Mouse (Mus musculus) midbrain, embryonic 13.5 days (tissue): ENCODE data around the gene Gm10401. TPM values are rescaled to one million over a fixed set of nuclear protein-coding genes. Genes with fewer than 3 reads are reported as not detected.

Experiments
- polyA plus RNA-seq: library from polyadenylated mRNA; unstranded; fragments of >200 nt; fragmentation: Nextera tagmentation; extraction: Ambion mirVana; gene quantifications from 2 replicates; pipeline ENCODE4 v1.2.1, GENCODE M21; 2015

Gene Gm10401
- polyA plus RNA-seq, 1 experiment from 2014 or later: 41.9 TPM

Other genes starting within 250 kb of the Gm10401 start
- gene 4930519G04Rik, start 244.6 kb downstream of the Gm10401 start, polyA plus RNA-seq: not detected in 2 replicates
- 1.3 and 1.7 TPM in 2 replicates for gene Gm9936, start 239.6 kb downstream of the Gm10401 start, polyA plus RNA-seq
- 2.1 and 2.2 TPM in 2 replicates for gene Oasl2, start 201.4 kb downstream of the Gm10401 start, polyA plus RNA-seq
- gene Oasl1, start 175.1 kb downstream of the Gm10401 start, polyA plus RNA-seq: 0.28 TPM in 1 of 2 replicates, not detected in the other
- 87.9 and 91.5 TPM in 2 replicates for gene 2210016L21Rik, start 156.1 kb downstream of the Gm10401 start, polyA plus RNA-seq
- 0.06 TPM in 1 of 2 replicates, not detected in the other for gene Hnf1a, start 127.2 kb downstream of the Gm10401 start, polyA plus RNA-seq
- gene Sppl3, start 87.2 kb downstream of the Gm10401 start, polyA plus RNA-seq: 17.6 TPM in 2 replicates
- gene Acads, start 21.1 kb upstream of the Gm10401 start, polyA plus RNA-seq: 21.0 and 25.1 TPM in 2 replicates
- gene Unc119b, start 36.7 kb upstream of the Gm10401 start, polyA plus RNA-seq: 37.4 and 43.4 TPM in 2 replicates
- gene Mlec, start 59.9 kb upstream of the Gm10401 start, polyA plus RNA-seq: 21.1 and 25.3 TPM in 2 replicates
- gene Cabp1, start 96.1 kb upstream of the Gm10401 start, polyA plus RNA-seq: 2.0 and 2.7 TPM in 2 replicates
- 87.7 and 110 TPM in 2 replicates for gene Pop5, start 137.5 kb upstream of the Gm10401 start, polyA plus RNA-seq
- 146 and 160 TPM in 2 replicates for gene Rnf10, start 174.6 kb upstream of the Gm10401 start, polyA plus RNA-seq
- 51.8 and 56.8 TPM in 2 replicates for gene Coq5, start 181.4 kb upstream of the Gm10401 start, polyA plus RNA-seq
- gene Dynll1, start 202.7 kb upstream of the Gm10401 start, polyA plus RNA-seq: 1,401 and 1,414 TPM in 2 replicates
- gene Srsf9, start 228.9 kb upstream of the Gm10401 start, polyA plus RNA-seq: 193 and 203 TPM in 2 replicates
- gene Gatc, start 242.9 kb upstream of the Gm10401 start, polyA plus RNA-seq: 34.2 and 37.0 TPM in 2 replicates
- gene Triap1, start 242.9 kb upstream of the Gm10401 start, polyA plus RNA-seq: 54.2 and 56.7 TPM in 2 replicates